Mouse (Mus musculus) cerebellum, adult 9-10 months (tissue): ENCODE results near the gene Mars2.

Experiments used
- DNase-seq: peaks from one replicate; pipeline ENCODE4 v3.0.0; 2022

Mars2 gene

GRCm38 (mm10) chr1:55224111-55224510, 12.9 kb upstream of the Mars2 start:
- DNase-seq: no peak

GRCm38 (mm10) chr1:55225398-55225797, 11.6 kb upstream of the Mars2 start:
- DNase-seq: no peak

GRCm38 (mm10) chr1:55226011-55226857, 10.7 kb upstream of the Mars2 start, which contains the start of gene Rftn2:
Gene Rftn2 (minus strand): TSS chr1:55226782.
- DNase-seq: no peak

- DNase-seq: no peak
These were observed 9.6 kb upstream of the Mars2 start for GRCm38 (mm10) chr1:55227376-55227775.

GRCm38 (mm10) chr1:55228256-55228884, 8.6 kb upstream of the Mars2 start:
- DNase-seq: no peak

- DNase-seq: no peak
These were observed 2.0 kb upstream of the Mars2 start for GRCm38 (mm10) chr1:55234910-55235520.

- DNase-seq: no peak
These were observed 490 bp upstream of the Mars2 start for GRCm38 (mm10) chr1:55236487-55236886.

- DNase-seq: peak; percentile 39
These were observed 725 bp downstream of the Mars2 start for GRCm38 (mm10) chr1:55237643-55238161.

GRCm38 (mm10) chr1:55238496-55238895, 1.5 kb downstream of the Mars2 start:
- DNase-seq: no peak

GRCm38 (mm10) chr1:55239237-55239636, 2.3 kb downstream of the Mars2 start:
- DNase-seq: peak; percentile 62

GRCm38 (mm10) chr1:55246374-55246773, 9.4 kb downstream of the Mars2 start:
- no peak for DNase-seq

- no peak for DNase-seq
These were observed 27.4 kb downstream of the Mars2 start for GRCm38 (mm10) chr1:55264385-55264784.

GRCm38 (mm10) chr1:55265447-55265846, 28.5 kb downstream of the Mars2 start:
- no peak for DNase-seq

- DNase-seq: no peak
These were observed 42.1 kb downstream of the Mars2 start for GRCm38 (mm10) chr1:55279081-55279480.
